Mouse (Mus musculus): ENCODE results near the gene Wnk2.

Gene Wnk2

GRCm38 (mm10) chr13:49031029-49031428, 116.8 kb downstream of the Wnk2 start:
- no peak for DNase-seq

- DNase-seq, result no peak
These were observed 118.9 kb downstream of the Wnk2 start for GRCm38 (mm10) chr13:49028757-49029539.

- no peak for DNase-seq
These were observed 120.8 kb downstream of the Wnk2 start for GRCm38 (mm10) chr13:49027057-49027456.

DNA sequence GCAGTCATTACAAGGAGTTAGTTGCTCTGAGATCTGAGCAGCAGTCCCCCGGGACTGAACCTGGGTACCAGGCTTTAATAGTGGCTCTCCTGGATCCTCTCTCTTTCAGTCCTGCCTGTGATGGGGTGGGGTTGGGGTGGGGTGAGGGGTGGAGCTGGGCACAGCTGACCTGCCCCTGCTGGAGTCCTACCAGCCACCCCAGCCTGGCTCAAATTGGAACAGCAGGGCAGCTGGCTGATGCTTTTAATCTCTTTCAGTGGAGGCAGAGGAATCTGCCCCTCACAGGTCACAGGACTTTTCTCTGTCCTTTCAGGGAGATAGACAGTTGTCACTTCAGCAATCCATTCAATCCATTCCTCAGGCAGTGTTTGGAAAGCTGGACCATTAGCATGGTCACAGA, 122.3 kb downstream of the Wnk2 start:
- DNase-seq, result no peak

DNA sequence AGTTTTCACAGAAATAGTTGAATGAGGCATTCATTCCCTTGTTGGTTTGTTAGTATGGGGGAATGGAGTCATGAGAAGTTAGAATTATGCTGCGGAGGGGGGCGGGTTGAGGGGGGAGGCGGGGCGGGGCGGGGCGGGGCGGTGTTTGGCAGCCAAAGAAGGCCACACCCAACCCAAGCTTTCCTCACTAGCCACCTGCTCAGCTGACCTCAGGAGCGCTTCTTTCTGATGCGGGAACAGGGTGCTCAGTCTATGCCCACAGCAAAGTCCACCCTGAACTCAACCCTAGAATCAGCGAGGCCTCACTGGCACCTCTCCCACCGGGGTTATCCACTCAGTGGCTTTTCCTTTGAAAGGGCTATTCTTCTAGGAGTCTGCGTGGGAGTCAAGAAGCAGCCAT, 123.1 kb downstream of the Wnk2 start:
- no peak for DNase-seq

- DNase-seq, result peak in 1 of 2 experiments; percentile 50
These were observed 126.1 kb downstream of the Wnk2 start for GRCm38 (mm10) chr13:49021693-49022092.

DNA sequence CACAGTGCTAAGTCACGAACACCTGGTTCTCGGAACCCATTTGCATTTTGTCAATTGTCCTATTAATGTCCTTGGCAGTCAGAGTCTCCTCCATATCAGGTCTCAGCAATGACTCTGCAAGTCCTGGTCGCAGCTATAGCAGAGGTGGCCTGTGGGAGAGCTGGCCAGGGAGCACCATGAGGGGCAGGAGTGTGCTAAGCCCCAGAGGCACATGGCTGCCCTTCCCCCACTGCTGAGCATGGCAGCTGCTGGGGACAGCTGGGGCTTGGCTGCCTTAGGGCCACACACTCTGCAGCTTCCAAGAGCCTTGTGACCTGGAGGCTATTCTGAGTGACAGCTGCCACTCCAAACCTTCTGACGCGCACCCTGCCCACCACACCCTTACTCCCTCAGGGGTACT, 127.7 kb downstream of the Wnk2 start:
- DNase-seq, result no peak

GRCm38 (mm10) chr13:49017375-49017774, 130.4 kb downstream of the Wnk2 start:
- DNase-seq, result no peak

GRCm38 (mm10) chr13:49016311-49016761, 131.5 kb downstream of the Wnk2 start:
- peak; percentile 87 to 92 for DNase-seq

DNA sequence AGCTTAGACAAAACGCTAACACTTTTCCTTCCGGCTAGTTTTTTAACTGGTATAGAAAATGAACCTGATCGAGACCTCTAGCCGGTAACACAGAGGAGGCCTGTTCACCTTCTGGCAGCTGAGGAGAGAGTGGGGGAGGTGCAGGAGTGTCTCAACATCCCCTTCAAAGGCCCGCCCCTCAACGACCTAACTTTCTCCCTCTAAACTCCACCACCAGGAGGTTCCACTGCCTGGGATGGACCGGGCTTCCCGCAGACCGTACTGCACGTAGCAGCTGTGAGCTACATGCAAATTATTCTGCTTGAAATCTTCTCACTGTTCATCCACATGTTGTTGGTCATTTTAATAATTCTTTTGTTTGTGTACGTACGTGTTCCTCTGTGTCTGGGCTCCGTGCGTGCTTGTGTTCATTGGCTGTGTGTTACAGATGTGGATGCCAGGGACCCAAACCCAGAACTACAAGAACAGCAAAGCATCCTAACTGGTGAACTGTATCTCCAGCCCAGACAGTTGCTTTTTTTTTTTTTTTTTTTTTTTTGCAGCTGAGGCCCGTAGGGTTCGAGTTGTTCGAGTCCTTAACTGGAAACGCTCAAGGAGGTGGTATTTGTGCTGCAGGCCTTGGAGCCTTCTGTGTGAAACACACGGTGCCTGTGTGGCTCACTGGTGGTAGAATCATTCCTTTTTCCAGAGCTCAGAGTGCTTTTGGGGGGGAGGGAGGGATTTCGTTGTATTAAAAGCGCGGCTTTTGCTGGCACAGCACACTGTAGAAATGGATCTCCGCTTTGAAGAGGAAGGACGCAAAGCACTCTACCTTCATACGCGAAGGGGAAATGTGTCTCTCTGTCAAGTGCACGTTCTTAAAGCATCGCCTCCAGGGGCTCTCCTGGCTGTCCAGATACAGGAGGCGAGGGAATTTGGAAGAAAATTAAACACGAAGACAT, 132.2 kb downstream of the Wnk2 start:
- peak; percentile 44 to 53 for DNase-seq

DNA sequence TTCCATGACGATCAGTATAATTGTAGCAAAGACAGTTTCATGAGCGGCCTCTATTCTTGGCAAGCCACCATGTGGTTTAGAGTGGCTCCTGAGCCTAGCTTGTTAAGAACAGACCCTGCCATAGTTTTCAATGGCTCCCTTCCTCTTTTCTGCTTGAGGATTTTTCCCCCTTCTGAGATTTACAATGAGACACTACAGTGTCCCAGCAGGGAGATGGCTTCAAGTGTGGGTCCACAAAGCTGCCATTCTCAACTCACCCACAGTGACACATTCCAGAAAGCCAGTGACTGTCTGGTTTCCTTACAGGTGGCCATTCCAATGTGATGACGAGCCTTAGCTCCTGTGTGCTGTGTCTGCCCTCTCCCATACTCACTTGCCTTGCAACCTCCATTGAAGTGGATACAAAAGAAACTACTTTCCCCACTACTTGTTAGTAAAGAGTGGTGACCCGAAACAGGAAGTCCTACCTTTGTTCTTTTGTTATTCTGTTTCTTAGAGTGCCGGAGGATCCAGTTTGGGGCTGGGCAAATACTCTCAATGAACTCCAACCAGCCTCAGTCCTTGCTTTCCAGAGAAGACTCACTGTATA, 134.5 kb downstream of the Wnk2 start:
- DNase-seq, result no peak

DNA sequence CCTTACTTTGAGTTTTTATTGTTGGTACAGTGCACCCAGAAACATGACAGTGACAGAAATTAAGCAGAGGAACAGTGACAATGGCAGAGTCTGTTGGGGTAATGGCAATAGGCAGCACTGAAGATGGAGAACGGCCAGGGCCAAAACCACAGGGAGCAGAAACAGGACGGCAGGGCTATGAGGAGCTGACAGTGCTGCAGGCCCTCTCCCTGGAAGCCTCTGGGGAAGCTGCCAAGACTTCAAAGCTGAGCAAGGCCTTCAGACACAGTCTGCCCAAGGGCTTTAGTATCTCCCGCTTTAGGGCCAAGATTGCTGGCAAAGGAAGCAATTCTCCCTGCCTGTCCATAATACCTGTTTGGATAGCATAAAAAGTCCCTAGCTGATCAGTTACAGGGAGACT, 146.1 kb downstream of the Wnk2 start:
- peak; percentile 88 to 95 for DNase-seq

- DNase-seq, result peak; percentile 74 to 77
These were observed 149.2 kb downstream of the Wnk2 start for GRCm38 (mm10) chr13:48998591-48998990.

- no peak for DNase-seq
These were observed 151.1 kb downstream of the Wnk2 start for GRCm38 (mm10) chr13:48996731-48997130.

DNA sequence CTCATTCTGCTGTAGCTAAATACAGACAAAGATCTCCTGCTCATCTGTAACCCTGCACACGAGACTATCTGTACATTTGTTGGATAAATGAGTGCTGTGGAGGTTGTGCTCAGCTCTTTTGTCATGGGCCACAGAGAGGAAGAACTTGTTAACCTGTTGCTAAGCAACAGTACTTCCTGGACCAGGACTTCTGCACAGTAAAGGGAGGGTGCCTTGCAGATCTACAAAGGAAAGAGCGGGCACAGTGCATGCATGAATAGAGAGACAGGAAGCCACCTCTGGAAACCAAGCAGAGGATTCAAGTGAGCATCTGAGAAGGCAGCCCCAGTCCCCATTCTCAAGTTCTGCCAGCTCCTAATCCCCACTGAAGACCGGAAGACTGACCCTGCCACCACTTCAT, 152.9 kb downstream of the Wnk2 start:
- DNase-seq, result no peak

DNA sequence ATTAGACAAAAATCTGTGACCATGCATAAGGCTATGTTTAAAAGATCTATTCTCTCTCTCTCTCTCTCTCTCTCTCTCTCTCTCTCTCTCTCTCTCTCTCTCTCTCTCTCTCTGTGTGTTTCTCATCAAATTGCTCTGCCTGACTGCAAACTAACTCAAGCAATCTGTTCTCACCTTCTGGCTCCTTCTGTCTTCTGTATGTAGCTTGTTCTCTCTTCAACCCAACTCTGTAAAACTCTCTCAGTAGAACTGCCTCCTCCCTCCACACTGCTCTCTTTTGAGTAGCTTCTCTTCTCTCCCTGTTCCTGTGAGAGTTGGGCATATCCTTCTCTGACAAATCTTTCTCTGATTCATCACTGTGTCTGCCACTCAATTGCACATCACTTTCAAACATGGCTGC, 154.9 kb downstream of the Wnk2 start:
- DNase-seq, result no peak

GRCm38 (mm10) chr13:48990138-48990537, 157.7 kb downstream of the Wnk2 start:
- no peak for DNase-seq

Data from cerebellum, adult 18-20 months (tissue).